Mouse (Mus musculus): ENCODE data around the gene Gpx4.

Gene Gpx4

DNA sequence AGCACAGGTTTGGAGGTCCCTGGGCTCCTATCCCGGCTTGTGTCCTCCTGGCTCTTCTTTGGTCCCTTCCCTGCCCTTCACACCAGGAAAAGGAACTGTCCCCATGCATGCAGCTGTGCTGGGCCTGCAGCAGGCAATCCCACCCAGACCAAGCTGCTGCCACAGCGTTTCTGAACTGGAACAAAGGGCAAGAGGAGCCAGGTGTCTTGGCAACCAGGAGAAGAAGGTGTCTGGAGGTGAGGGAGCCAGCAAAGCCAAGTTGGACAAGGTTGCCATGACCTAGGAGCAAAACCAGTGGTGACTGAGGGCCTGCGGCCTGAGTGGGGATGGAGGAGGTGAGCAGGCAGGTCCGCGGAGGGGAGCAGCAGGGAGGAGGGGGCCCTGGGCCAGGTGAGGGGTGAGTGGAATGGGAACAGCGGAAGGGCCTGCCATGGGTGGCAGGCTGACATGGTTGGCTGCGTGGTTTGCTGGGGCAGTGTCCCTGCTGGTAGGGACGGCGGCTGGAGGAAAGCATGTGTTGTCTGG is at the start of gene Gpx4:
Gene Gpx4 (plus strand): TSS at position 126 of the 525 bp plus-strand sequence.
- no peak for DNase-seq

DNA sequence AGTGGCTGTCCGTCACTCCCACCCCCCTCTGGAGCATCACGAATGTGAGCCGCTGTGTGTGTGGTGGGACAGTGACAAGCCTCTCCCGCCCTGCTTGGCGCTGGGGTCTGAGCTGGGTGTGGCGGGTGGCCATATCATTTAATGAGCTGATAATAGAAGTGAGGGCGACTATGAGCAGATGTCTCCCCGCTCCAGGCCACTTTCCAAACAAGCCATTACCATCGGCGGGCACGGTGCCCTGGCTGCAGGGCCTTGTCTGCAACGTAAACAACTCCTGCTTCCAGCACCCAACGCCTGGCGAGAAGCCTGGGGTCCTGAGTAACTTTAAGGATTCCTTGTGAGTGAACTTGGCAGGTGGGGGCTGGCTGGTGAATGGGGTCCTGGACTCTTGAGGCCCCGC is 49.1 kb upstream of the Gpx4 start:
- no peak for DNase-seq

DNA sequence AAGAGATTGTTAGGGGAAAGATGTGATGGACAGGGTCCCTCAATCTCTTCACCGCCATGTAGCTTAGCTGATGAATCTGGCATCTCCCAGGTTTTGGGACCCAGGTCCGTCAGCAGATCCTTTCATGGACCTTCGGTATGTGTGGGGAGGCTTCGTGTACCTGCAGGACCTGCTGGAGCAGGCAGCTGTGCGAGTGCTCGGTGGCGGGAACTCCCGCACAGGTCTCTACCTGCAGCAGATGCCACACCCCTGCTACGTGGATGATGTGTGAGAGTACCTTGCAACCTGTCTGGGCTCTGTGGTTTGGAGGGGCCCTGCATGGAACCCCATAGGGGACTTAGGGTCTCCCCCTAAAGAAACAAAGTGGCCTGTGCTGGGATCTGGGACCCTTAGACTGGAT is 45.0 kb upstream of the Gpx4 start:
- DNase-seq, result no peak

DNA sequence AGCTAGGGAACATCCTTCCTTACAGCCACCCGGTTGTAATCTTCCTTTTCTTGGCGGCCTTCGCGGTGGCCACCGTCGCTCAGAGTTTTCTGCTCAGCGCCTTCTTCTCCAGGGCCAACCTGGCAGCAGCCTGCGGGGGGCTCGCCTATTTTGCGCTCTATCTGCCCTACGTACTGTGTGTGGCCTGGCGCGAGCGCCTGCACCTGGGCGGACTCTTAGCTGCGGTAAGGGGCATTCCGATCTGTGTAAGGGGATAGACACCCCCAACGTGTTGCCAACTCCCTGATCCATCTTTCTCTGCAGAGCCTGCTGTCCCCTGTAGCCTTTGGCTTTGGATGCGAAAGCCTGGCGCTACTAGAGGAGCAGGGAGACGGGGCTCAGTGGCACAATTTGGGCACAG is 44.1 kb upstream of the Gpx4 start:
- DNase-seq, result no peak

DNA sequence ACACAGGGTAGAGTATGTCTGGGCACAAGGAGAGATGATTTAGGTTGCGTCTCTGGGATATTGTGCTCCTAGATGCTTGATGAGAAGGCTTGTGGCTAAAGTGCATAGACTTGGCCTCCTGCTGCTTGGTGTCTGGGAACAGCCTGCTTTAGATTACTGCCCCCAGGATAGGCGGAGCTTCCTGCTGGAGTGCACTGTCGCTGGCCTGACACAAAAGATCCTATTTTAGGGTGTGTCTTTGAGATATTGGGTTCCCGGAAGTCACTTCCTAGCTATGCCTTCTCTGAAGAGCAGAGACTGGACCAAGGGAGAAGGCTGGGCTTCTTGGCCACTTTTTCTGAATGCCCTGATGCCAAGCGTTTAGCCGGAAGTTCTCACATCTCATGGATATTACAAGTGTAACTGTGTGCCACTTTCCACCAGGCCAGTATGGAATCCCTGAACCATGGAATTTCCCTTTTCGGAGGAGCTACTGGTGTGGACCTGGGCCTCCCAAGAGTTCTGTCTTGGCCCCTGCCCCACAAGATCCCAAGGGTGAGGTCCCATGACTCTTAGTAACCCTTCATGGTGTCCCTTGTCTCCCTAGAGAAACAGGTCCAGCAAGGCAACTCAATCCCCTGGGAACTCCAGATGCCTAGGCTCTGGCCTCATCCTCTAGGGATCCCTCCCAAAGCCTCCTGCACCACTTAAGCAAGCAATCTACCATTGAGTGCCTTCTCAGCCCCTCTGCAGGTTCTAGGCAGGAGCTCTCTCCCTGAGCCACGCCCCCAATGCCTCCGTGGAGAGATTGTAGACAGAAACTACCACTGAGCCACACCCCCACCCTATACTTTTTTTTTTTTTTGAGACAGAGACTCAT is 43.4 kb upstream of the Gpx4 start:
- no peak for DNase-seq

DNA sequence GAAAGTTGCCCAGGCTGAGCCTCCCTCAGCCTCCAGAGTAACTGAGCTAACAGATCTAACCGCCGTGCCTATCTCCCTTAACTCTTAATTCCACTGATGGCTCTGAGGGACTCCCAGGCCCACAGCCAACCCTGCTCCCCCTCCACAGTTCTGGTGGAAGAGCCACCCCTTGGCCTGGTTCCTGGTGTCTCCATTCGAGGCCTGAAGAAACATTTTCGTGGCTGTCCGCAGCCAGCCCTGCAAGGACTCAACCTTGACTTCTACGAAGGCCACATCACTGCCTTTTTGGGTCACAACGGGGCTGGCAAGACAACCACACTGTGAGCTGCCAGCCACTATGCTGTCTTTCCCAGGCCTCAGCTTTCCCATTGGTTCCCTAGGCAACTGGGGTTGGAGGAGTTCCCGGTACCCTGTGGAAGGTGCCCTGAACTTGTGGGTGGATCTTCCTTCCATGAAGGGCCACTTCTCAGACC is 42.7 kb upstream of the Gpx4 start:
- DNase-seq, result no peak

DNA sequence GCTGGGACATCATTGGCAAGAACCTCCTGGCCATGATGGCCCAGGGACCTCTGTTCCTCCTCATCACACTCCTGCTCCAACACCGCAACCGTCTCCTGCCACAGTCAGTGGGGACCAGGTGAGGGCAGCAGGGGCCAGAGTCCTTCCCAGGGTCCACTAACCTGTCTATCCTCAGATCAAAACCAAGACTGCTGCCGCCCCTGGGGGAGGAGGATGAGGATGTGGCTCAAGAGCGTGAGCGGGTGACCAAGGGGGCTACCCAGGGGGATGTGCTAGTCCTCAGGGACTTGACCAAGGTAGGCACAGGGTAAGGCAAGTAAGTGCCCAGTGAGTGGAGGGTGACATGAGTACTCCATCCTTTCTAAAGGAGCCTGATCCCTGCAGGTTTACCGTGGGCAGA is 35.2 kb upstream of the Gpx4 start:
- DNase-seq, result no peak

DNA sequence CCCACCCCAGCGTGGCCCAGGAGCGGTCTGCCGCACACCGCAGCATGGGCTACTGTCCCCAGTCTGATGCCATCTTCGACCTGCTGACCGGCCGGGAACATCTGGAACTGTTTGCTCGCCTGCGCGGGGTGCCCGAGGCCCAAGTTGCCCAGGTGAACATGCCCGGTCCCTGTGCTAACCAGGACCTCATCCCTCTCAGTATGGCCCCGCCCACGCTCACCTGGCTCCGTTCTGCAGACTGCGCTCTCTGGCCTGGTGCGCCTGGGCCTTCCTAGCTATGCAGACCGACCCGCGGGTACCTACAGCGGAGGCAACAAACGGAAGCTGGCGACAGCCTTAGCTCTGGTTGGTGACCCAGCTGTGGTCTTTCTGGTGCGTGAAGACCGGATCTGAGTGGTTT is 33.4 kb upstream of the Gpx4 start:
- DNase-seq, result no peak

DNA sequence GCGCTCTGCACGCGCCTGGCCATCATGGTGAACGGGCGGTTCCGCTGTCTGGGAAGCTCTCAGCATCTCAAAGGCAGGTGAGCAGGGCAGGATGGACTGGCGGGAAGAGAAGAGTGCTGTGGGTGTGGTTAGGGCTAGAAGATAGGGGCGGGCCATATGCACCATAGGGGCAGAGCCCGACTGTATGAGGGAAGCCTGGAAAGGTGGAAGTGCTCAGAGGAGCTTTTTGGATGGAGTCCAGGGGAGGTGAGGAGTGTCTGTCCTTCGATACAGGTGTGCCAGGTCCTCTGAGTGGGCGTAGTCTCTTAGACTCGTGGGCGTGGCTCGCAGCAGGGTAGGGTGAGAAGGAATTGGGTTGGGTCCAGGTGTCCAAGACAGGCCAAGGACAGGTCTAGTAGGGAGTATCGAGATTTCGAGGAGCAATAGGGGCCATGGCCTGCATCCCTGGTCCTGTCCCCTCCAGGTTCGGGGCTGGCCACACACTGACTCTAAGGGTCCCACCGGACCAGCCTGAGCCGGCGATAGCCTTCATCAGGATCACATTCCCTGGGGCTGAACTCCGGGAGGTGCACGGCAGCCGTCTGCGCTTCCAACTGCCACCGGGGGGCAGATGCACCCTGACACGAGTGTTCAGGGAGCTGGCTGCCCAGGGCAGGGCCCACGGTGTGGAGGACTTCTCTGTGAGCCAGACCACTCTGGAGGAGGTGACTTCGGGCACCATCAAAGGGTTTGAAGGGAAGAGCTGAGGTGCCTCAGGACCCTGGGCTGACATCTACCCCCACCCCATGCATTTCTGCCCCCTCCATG is 32.3 kb upstream of the Gpx4 start:
- DNase-seq, result no peak

DNA sequence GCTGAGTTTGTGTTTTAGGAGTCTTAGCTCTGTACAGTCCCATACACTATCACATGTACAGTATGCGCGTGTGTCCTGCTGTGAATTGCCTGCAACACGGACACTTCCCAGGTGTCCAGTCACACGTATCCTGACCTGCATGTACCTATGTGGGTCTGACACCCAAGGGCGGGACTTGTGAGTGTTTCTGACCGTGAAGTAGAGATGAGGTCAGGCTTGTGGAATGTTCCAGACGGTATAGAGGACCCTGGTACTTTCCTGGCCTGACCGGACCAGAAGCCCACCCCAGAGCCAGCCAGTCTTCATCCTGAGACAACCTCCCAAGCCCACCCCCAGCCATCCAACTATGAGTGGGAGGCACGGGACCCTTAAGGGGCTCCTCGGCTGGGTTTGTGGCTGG is 31.4 kb upstream of the Gpx4 start:
- DNase-seq, result no peak

DNA sequence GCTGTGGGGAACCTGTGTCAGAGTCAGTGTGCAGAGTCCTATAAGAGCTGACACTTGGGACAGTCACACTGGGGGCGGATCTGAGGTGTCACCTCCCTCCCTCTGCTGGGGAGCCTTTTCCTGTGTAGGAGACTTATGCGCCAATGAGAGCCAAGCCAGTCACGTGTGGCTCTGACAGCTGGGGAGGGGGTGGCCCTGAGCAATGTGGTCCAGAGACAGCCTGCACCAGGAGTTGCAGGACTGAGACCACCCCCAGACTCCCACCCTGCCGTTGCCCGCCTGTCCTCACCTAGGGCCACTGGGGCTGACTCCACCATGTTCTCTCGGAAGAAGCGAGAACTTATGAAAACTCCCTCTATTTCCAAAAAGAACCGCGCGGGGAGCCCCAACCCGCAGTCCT is 30.5 kb upstream of the Gpx4 start, which contains the start of gene Arhgap45:
Gene Arhgap45 (plus strand): TSS at position 143 of the 400 bp plus-strand sequence.
- DNase-seq, result peak; percentile 86

DNA sequence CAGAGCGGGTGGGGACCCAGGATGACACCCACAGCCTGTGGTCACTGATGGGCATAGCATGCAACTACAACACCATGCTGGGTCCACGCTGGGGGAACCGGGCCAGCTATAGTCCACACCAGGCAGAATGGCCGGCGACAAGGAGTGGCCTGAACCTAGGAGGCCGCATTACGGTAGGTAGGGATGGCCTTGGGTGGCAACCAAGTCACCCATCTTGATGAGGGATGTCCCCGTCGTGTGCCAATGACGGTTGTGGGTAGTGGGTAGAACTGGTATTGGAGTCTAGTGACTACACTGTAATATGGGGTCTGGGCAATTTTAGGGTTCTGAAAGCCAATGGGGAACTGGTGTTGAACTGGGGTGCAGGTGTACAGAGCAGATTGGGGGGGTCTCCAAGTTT is 30.0 kb upstream of the Gpx4 start:
- no peak for DNase-seq

DNA sequence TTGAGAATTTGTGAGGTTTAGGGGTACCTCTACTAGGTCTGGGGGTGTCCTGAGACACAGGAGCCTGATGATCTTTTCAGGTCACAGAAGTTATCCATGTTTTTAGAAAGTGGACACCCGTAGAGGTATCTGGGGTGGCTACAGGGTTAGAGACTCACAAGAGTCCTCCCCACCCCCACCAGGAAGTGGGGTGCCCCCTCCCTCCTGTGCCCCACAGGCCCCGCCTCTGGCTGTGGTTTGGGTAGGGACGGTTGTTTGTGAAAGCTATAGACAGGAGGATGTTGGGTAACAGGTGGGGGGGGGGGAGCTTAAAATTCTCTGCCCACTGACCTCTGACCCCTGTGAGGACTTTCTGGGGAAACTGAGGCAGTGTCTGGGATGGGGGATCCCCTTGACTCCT is 29.6 kb upstream of the Gpx4 start:
- peak; percentile 82 for DNase-seq

DNA sequence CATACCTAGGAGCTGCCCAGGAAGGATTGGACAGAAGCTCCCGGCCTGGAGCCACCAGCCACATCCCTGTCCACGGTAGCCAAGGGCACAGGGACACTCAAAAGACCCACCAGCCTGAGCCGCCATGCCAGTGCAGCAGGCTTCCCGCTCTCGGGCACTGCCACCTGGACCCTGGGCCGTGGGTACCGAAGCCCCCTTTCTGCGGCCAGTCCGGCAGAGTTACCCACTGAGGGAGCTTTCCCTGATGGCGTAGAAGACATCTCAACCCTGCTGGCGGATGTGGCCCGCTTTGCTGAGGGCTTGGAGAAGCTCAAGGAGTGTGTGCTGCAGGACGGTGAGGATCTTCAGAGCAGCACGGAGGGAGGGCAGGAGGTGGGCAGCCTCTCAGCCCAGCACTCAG is 29.2 kb upstream of the Gpx4 start:
- no peak for DNase-seq

DNA sequence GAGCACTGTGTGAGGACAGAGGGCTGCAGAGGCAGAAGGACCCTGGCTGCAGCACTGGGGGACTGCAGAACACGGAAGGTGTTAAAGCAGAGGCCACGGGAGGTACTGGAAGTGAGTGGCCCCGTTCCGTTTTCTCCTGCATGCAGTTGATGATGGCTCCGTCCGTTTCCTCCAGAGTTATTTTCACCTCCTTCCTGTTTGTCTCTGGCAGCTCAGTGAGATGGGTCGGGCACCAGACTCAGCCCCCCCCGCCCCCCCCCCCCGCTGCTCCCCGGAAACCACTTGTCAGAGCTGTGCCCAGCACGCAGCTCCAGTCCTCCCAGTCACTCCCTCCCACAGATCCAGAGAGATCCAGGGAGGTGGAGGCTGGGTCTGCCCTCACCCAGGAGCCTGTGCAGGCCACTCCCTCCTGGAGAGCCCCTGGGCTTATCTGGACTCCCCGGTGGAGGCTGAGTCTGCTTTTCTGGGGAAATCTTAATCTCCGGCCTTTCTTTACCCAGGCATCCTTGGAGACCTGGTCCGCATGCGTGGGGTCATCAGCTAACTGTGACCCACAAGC is 28.1 kb upstream of the Gpx4 start:
- peak; percentile 64 for DNase-seq

DNA sequence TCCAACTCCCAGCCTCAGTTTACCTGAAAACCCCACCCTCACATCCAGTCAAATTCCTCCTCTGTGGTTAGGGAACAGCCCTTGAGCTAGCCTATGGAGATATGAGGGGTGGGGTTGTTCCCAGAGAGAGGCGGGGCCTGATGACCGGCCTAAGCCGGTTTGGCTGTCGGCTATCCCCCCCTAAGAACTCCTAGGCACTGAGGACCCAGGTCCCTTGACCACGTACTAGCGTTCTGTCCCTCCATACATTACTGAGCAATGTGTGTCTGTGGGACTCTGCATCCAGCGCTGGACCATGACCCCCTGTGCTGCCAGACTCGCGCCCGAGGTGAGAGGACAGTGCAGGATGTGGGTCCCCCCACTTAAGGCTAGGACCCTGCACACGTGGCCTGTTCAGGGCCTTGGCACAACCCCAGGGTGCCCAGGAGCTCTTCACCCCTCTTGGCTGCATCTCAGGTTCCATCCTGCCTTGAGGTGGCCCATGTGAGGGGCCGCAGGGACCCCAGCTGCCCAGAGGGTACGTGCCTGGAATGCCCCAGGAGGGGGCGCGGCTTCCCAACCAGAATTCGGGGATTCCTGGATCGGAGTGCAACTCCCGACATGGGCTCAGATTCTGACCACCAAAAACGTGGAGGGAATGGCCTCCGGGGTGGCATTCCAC is 27.4 kb upstream of the Gpx4 start:
- no peak for DNase-seq

DNA sequence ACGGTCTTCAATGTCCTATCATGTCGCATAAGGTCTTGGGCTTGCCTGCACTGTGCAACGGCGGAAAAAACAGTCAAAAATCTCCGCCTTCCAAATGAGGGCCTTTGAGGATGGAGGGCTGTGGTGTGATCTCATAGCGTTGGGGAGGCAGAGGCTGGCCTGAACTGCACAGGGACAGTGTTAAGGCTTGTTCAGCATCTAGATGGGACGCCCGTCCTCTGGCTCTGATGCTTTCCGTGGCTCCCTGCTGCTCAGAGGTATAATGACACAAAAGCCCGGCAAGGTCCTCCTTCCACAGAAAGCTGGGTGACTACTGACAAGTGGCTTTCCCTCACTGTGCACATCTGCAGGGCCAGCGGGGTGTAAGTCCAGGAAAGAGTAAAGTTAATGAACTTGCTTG is 26.8 kb upstream of the Gpx4 start:
- DNase-seq, result no peak

DNA sequence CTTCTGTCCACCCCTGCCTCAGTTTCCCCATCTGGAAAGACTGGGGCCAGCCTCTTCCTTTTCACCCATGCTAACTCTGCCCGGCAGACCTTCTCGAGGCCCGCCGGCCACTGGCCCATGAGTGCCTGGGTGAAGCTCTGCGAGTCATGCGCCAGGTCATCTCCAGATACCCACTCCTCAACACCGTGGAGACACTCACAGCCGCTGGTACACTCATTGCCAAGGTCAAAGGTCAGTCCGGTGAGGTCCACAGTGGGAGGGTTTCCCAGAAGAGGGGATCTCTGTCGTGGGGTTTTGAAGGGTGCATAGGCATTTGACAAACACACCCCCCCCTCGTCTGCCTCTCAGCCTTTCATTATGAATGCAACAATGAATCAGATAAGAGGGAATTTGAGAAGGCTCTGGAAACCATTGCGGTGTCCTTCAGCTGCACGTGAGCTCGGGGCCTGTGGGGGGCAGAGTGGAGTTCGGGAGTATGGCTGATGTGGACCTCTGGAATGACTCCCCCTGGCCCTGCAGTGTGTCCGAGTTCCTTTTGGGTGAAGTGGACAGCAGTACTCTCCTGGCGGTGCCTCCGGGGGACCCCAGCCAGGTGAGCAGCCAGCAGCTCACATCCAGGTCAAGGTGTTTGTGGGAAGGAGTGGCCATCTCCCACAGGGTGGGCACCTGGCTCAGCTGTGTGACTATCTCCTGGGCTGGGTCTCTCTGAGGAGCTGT is 26.2 kb upstream of the Gpx4 start:
- no peak for DNase-seq

DNA sequence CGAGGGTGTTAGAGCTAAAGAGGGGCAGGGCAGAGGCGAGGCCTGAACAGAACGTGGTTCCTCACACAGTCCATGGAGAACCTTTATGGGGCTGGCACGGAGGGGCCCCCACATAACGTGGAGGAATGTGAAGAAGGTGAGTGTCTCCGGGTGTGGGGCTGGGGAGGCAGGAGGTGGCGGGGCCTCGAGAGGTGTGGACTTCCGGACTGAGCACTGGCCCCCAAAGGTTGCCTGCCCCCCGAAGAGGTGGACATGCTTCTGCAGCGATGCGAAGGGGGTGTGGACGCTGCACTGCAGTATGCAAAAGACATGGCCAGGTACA is 25.7 kb upstream of the Gpx4 start:
- no peak for DNase-seq

DNA sequence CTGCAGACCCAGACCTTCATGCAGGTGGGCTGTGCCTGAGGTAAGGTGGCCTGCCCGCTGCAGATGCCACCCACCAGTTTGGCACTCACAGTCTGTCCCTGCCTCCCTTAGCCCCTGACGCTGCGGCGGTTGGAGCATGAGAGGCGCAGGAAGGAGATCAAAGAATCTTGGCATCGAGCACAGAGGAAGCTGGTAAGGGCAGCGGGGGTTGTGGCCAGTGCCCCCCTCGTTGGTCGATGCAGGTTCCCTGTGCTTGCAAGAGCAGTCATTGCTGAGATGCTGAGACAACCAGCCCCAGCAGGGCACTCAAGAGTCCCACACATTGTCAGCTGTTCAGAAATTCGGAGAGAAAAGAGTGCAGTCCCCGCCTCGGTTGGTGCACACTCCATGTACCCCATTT is 24.8 kb upstream of the Gpx4 start:
- no peak for DNase-seq

DNA sequence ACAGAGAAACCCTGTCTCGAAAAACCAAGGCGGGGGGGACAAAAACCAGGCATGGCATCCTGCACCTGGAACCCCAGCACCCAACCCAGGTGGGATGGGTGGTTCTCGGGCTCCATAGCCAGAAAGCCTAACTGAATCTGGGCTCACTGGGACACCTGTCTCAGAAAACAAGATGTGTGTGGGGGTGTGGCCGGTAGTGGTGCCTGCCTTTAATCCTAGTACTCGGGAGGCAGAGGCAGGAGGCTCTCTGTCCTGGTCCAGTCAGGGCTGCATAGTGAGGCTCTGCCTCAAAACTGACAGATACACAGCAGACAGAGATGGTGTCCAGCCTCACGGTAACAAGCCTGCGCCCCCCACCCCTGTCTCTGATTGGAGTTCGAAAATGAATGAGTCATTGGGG is 24.2 kb upstream of the Gpx4 start:
- DNase-seq, result no peak

DNA sequence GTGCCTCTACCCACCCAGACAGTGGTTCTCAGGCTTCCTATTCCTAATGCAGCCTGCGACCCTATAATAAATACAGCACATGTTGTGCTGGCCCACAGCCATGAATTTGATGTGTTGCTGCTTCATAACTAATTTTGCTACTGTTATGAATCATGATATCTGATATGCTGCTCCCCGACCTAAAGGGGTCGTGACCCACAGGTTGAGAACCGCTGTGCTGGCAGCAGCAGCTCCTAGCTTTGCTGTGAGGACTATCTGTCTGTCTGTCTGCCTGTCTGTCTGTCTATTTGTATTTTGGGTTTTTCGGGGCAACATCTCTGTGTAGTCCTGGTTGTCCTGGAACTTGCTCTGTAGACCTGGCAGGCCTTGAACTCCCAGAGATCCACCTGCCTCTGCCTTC is 23.2 kb upstream of the Gpx4 start:
- DNase-seq, result no peak

Data from layer of hippocampus, adult 9-11 months (tissue).